Mouse (Mus musculus) lung, postnatal 36 days (tissue): ENCODE results near the gene Mapk7.
A peak's percentile ranks its signal among the peaks of the same experiment; 100 is the strongest.

Experiments used
- DNase-seq: peaks from one replicate; pipeline ENCODE4 v3.0.0; 2022; ENCODE audit warnings: mixed read lengths

Gene Mapk7

GRCm38 (mm10) chr11:61489874-61490273, 4.3 kb downstream of the Mapk7 start:
- DNase-seq, result no peak

- no peak for DNase-seq
Measured at GRCm38 (mm10) chr11:61489085-61489484, 5.1 kb downstream of the Mapk7 start.

GRCm38 (mm10) chr11:61487936-61488335, 6.3 kb downstream of the Mapk7 start:
- no peak for DNase-seq

GRCm38 (mm10) chr11:61487401-61487800, 6.8 kb downstream of the Mapk7 start:
- DNase-seq, result peak; percentile 76

- DNase-seq, result no peak
Measured at GRCm38 (mm10) chr11:61486458-61487219, 7.6 kb downstream of the Mapk7 start.

GRCm38 (mm10) chr11:61485541-61486457, 8.4 kb downstream of the Mapk7 start:
- no peak for DNase-seq

GRCm38 (mm10) chr11:61484613-61485540, 9.3 kb downstream of the Mapk7 start, which contains the start of gene Mfap4:
TSS of gene Mfap4 (plus strand) at chr11:61485431.
- peak; percentile 40 for DNase-seq

GRCm38 (mm10) chr11:61484256-61484612, 10.0 kb downstream of the Mapk7 start:
- DNase-seq, result no peak

GRCm38 (mm10) chr11:61483226-61483845, 10.9 kb downstream of the Mapk7 start:
- no peak for DNase-seq

GRCm38 (mm10) chr11:61481239-61482090, 12.7 kb downstream of the Mapk7 start:
- DNase-seq, result no peak

GRCm38 (mm10) chr11:61478788-61479187, 15.4 kb downstream of the Mapk7 start:
- no peak for DNase-seq

GRCm38 (mm10) chr11:61477566-61478508, 16.4 kb downstream of the Mapk7 start:
- DNase-seq, result no peak

GRCm38 (mm10) chr11:61476786-61477382, 17.3 kb downstream of the Mapk7 start:
- DNase-seq, result peak; percentile 51

GRCm38 (mm10) chr11:61473630-61474029, 20.6 kb downstream of the Mapk7 start:
- DNase-seq, result no peak

- DNase-seq, result no peak
Measured at GRCm38 (mm10) chr11:61470880-61471279, 23.3 kb downstream of the Mapk7 start.

GRCm38 (mm10) chr11:61469317-61469917, 24.8 kb downstream of the Mapk7 start:
- DNase-seq, result peak; percentile 54

GRCm38 (mm10) chr11:61468534-61468933, 25.7 kb downstream of the Mapk7 start:
- peak; percentile 36 for DNase-seq

- DNase-seq, result no peak
Measured at GRCm38 (mm10) chr11:61465422-61465821, 28.8 kb downstream of the Mapk7 start.

GRCm38 (mm10) chr11:61464071-61464470, 30.1 kb downstream of the Mapk7 start:
- no peak for DNase-seq
